Mouse (Mus musculus) forebrain, embryonic 15.5 days (tissue): ENCODE data around the gene Hist1h2ad. TPM values are rescaled to one million over a fixed set of nuclear protein-coding genes. Genes with fewer than 3 reads are reported as not detected.
"Not testable (repeated sequence)": the region's sequence is repeated elsewhere in the genome, so short reads cannot be mapped to it uniquely, and the experiment has no call there.

Experiments used
- ATAC-seq: fragments of 200-750 bp; cut with Nextera tagmentation; replicated peaks from 2 replicates; pipeline ENCODE4 v1.8.0; 2017; ENCODE audit warnings: mild to moderate bottlenecking, moderate TSS enrichment, moderate library complexity
- H3K27ac ChIP-seq: fragments of 300-500 bp; sonication (generic); replicated peaks from 2 replicates; pipeline ENCODE4 v1.5.1; 2015; ENCODE audit warnings: mild to moderate bottlenecking, inconsistent platforms
- H3K27me3 ChIP-seq: fragments of 300-500 bp; sonication (generic); 2 replicates; pipeline ENCODE4 v1.6.1; 2015; ENCODE audit warnings: inconsistent platforms
- H3K36me3 ChIP-seq: fragments of 300-500 bp; sonication (generic); 2 replicates; pipeline ENCODE4 v1.6.1; 2015; ENCODE audit warnings: mild to moderate bottlenecking, inconsistent platforms
- H3K4me1 ChIP-seq: fragments of 300-500 bp; sonication (generic); 2 replicates; pipeline ENCODE4 v1.6.1; 2015; ENCODE audit warnings: inconsistent platforms
- H3K4me2 ChIP-seq: fragments of 300-500 bp; sonication (generic); replicated peaks from 2 replicates; pipeline ENCODE4 v1.6.1; 2015; ENCODE audit warnings: mild to moderate bottlenecking, inconsistent platforms
- H3K4me3 ChIP-seq: fragments of 300-500 bp; sonication (generic); 2 replicates; pipeline ENCODE4 v1.5.1; 2015; ENCODE audit warnings: mild to moderate bottlenecking, inconsistent platforms
- H3K9ac ChIP-seq: fragments of 300-500 bp; sonication (generic); replicated peaks from 2 replicates; pipeline ENCODE4 v1.6.1; 2015; ENCODE audit warnings: mild to moderate bottlenecking, inconsistent platforms
- H3K9me3 ChIP-seq: fragments of 300-500 bp; sonication (generic); 2 replicates; pipeline ENCODE4 v1.6.1; 2016; ENCODE audit warnings: inconsistent platforms
- WGBS: fragments of 180-500 bp; shearing (Covaris S2); methylation state at CpG from one replicate; pipeline ENCODE4 v1.1.7; 2015; ENCODE audit warnings: mixed read lengths; 5-methylcytosine and 5-hydroxymethylcytosine counted together
- polyA plus RNA-seq: library from polyadenylated mRNA; unstranded; fragments of >200 nt; fragmentation: Nextera tagmentation; extraction: Ambion mirVana; gene quantifications from 2 replicates; pipeline ENCODE4 v1.2.1, GENCODE M21; 2015

The Hist1h2ad gene
- polyA plus RNA-seq, 1 experiment from 2014 or later = 2.0 TPM

GRCm38 (mm10) chr13:23534368-23535131, 39.6 kb upstream of the Hist1h2ad start:
- Histone ChIP-seq H3K27me3 (no peaks in the 10 kb centered on the region), H3K9me3 (no peaks in the 10 kb centered on the region), H3K4me2 (peak overlapping the region; percentile 82), H3K4me1 (peaks cover 52% of the 10 kb centered on the region), H3K9ac (peak overlapping the region; percentile 46), H3K36me3 (no peaks in the 10 kb centered on the region), H3K4me3 (peak overlapping the region; percentile 58), H3K27ac (peak overlapping the region; percentile 99)
- no peak for ATAC-seq
- under 1% methylated on average over 15 of the region's 15 CpGs for WGBS

- under 1% methylated on average over 49 of the region's 62 CpGs for WGBS
- H3K27ac ChIP-seq = peak within 1 kb of the TSS; percentile 99
- peak within 1 kb of the TSS; percentile 82 for H3K4me2 ChIP-seq
- peaks cover 47% of the 10 kb centered on the region for H3K4me1 ChIP-seq
- not testable (repeated sequence) for H3K27me3 ChIP-seq, H3K9me3 ChIP-seq, H3K36me3 ChIP-seq
- peak within 1 kb of the TSS; percentile 58 for H3K4me3 ChIP-seq
- peak; percentile 92 for ATAC-seq
- H3K9ac ChIP-seq = peak within 1 kb of the TSS; percentile 46
Measured at GRCm38 (mm10) chr13:23535137-23536075, 38.8 kb upstream of the Hist1h2ad start, which contains the start of gene Hist1h3g. TSS of gene Hist1h3g (plus strand) at chr13:23535422.

GRCm38 (mm10) chr13:23536076-23536822, 37.9 kb upstream of the Hist1h2ad start:
- Histone ChIP-seq H3K27me3 (no peaks in the 10 kb centered on the region), H3K4me3 (peak overlapping the region; percentile 58), H3K4me2 (peak overlapping the region; percentile 82), H3K9ac (peak overlapping the region; percentile 32), H3K27ac (0 out of 2 replicates have a peak overlapping the region, but pooled peaks have one; percentile 14), H3K9me3 (no peaks in the 10 kb centered on the region), H3K36me3 (no peaks in the 10 kb centered on the region), H3K4me1 (peaks cover 47% of the 10 kb centered on the region)
- no peak for ATAC-seq
- WGBS = 13% methylated on average over 7 of the region's 7 CpGs

GRCm38 (mm10) chr13:23537006-23537710, 37.0 kb upstream of the Hist1h2ad start:
- H3K4me3 ChIP-seq = no peak overlapping the region
- no peaks in the 10 kb centered on the region for H3K27me3 ChIP-seq
- no peak overlapping the region for H3K27ac ChIP-seq
- WGBS = 82% methylated on average over 3 of the region's 3 CpGs
- H3K9me3 ChIP-seq = no peaks in the 10 kb centered on the region
- no peak for ATAC-seq
- peak overlapping the region; percentile 82 for H3K4me2 ChIP-seq
- no peak overlapping the region for H3K9ac ChIP-seq
- no peaks in the 10 kb centered on the region for H3K36me3 ChIP-seq
- H3K4me1 ChIP-seq = peaks cover 43% of the 10 kb centered on the region

- Histone ChIP-seq H3K4me3 (no peak overlapping the region), H3K9ac (no peak overlapping the region), H3K36me3 (no peaks in the 10 kb centered on the region), H3K27ac (no peak overlapping the region), H3K9me3 (no peaks in the 10 kb centered on the region), H3K4me2 (no peak overlapping the region), H3K27me3 (no peaks in the 10 kb centered on the region), H3K4me1 (peaks cover 37% of the 10 kb centered on the region)
- no peak for ATAC-seq
- WGBS = 78% methylated on average over 5 of the region's 5 CpGs
Measured at GRCm38 (mm10) chr13:23538249-23538648, 35.9 kb upstream of the Hist1h2ad start.

- not testable (repeated sequence) for H3K27me3 ChIP-seq, H3K4me3 ChIP-seq, H3K9me3 ChIP-seq, ATAC-seq, H3K27ac ChIP-seq, H3K4me2 ChIP-seq, H3K36me3 ChIP-seq, H3K9ac ChIP-seq
- peaks cover 29% of the 10 kb centered on the region for H3K4me1 ChIP-seq
- WGBS = 75% methylated on average over 1 of the region's 1 CpGs
Measured at GRCm38 (mm10) chr13:23539821-23540220, 34.4 kb upstream of the Hist1h2ad start.

- Histone ChIP-seq H3K4me1 (peaks cover 18% of the 10 kb centered on the region), H3K27me3 (no peaks in the 10 kb centered on the region), H3K36me3 (no peaks in the 10 kb centered on the region), H3K4me3 (no peak overlapping the region), H3K4me2 (no peak overlapping the region), H3K27ac (no peak overlapping the region), H3K9me3 (no peaks in the 10 kb centered on the region), H3K9ac (no peak overlapping the region)
- 83% methylated on average over 3 of the region's 3 CpGs for WGBS
- ATAC-seq = no peak
Measured at GRCm38 (mm10) chr13:23541497-23541896, 32.7 kb upstream of the Hist1h2ad start.

- H3K27me3 ChIP-seq, H3K36me3 ChIP-seq, H3K9me3 ChIP-seq, ATAC-seq: not testable (repeated sequence)
- Histone ChIP-seq H3K4me2 (peak overlapping the region; percentile 83), H3K9ac (peak overlapping the region; percentile 52), H3K4me1 (peaks cover 11% of the 10 kb centered on the region; the same call in 1 of the 2 replicates), H3K4me3 (peak overlapping the region; percentile 50), H3K27ac (peak overlapping the region; percentile 86)
- WGBS = 8% methylated on average over 3 of the region's 3 CpGs
Measured at GRCm38 (mm10) chr13:23542225-23542980, 31.8 kb upstream of the Hist1h2ad start.

- WGBS = under 1% methylated on average over 42 of the region's 42 CpGs
- not testable (repeated sequence) for H3K9me3 ChIP-seq, H3K27me3 ChIP-seq, H3K36me3 ChIP-seq, H3K4me1 ChIP-seq
- peak within 1 kb of the TSS; percentile 55 for H3K4me3 ChIP-seq
- H3K9ac ChIP-seq = peak within 1 kb of the TSS; percentile 52
- H3K4me2 ChIP-seq = peak within 1 kb of the TSS; percentile 83
- peak; percentile 93 for ATAC-seq
- peak within 1 kb of the TSS; percentile 97 for H3K27ac ChIP-seq
Measured at GRCm38 (mm10) chr13:23542999-23543607, 31.1 kb upstream of the Hist1h2ad start, which contains the start of gene Hist1h2bh. TSS of gene Hist1h2bh (minus strand) at chr13:23543392.

GRCm38 (mm10) chr13:23543965-23544786, 30.0 kb upstream of the Hist1h2ad start, which contains the start of gene Hist1h3f:
TSS of gene Hist1h3f (plus strand) at chr13:23544052.
- Histone ChIP-seq H3K27me3 (no peaks in the 10 kb centered on the region), H3K9ac (peak within 1 kb of the TSS; percentile 65), H3K9me3 (no peaks in the 10 kb centered on the region), H3K4me2 (peak within 1 kb of the TSS; percentile 83), H3K36me3 (no peaks in the 10 kb centered on the region), H3K4me1 (peaks cover 8% of the 10 kb centered on the region; the same call in 1 of the 2 replicates), H3K27ac (peak within 1 kb of the TSS; percentile 97), H3K4me3 (peak within 1 kb of the TSS; percentile 55)
- WGBS = under 1% methylated on average over 34 of the region's 45 CpGs
- ATAC-seq = peak; percentile 97
